Mouse (Mus musculus): ENCODE results near the gene Gpr22. TPM values are rescaled to one million over a fixed set of nuclear protein-coding genes. Genes with fewer than 3 reads are reported as not detected.

Gene Gpr22
- 10.6 and 11.1 TPM in 2 replicates for polyA plus RNA-seq (2015; fragmentation: Nextera tagmentation; extraction: Ambion mirVana)

DNA sequence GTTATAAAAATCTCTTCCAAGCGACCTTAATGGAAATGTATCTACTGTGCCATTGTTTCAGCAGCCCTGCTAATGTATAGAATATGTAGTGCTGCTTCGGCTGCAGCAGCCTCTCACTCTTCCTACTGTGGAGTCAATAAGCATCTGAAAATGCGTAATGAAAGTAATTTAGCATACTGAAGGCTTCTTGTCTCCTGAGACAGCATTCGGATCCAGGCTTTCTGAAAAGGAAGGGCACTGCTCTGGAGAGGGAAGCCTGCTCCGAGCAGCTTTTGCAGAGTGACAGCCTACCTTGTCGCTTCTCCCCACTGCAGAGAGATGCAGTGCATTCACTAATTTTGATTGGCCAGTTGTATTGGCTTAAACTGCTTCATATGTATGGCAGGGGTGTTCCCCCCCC is at the start of gene Gpr22:
Gene Gpr22, minus strand, starts transcription at position 348 of the 400 bp plus-strand sequence.

Other genes starting within 250 kb of the Gpr22 start
- gene Cbll1, start 214.3 kb downstream of the Gpr22 start, polyA plus RNA-seq (2015; fragmentation: Nextera tagmentation; extraction: Ambion mirVana): 10.9 and 13.0 TPM in 2 replicates
- 2.9 and 4.2 TPM in 2 replicates for gene Slc26a4, start 154.0 kb downstream of the Gpr22 start, polyA plus RNA-seq (2015; fragmentation: Nextera tagmentation; extraction: Ambion mirVana)
- gene Bcap29, start 79.3 kb downstream of the Gpr22 start, polyA plus RNA-seq (2015; fragmentation: Nextera tagmentation; extraction: Ambion mirVana): 69.5 and 72.6 TPM in 2 replicates
- gene Dus4l, start 59.1 kb downstream of the Gpr22 start, polyA plus RNA-seq (2015; fragmentation: Nextera tagmentation; extraction: Ambion mirVana): 6.8 and 8.1 TPM in 2 replicates
- gene Cog5, start 59.1 kb downstream of the Gpr22 start, polyA plus RNA-seq (2015; fragmentation: Nextera tagmentation; extraction: Ambion mirVana): 17.2 and 20.2 TPM in 2 replicates
- 163 and 200 TPM in 2 replicates for gene Hbp1, start 236.6 kb upstream of the Gpr22 start, polyA plus RNA-seq (2015; fragmentation: Nextera tagmentation; extraction: Ambion mirVana)

Data from adrenal gland, postnatal 0 days (tissue).